Mouse (Mus musculus) embryonic facial prominence, embryonic 11.5 days (tissue): ENCODE results near the gene Arglu1. TPM values are rescaled to one million over a fixed set of nuclear protein-coding genes. Genes with fewer than 3 reads are reported as not detected.

ENCODE experiments used
- ATAC-seq: fragments of 200-750 bp; cut with Nextera tagmentation; replicated peaks from 2 replicates; pipeline ENCODE4 v1.8.0; 2017; ENCODE audit warnings: low read depth; ENCODE audit not compliant: insufficient number of reproducible peaks, low FRiP score, low TSS enrichment
- DNase-seq: peaks from one replicate; pipeline ENCODE4 v3.0.0-alpha.2; 2015; ENCODE audit warnings: low spot score
- H3K27ac ChIP-seq: fragments of 300-500 bp; sonication (generic); replicated peaks from 2 replicates; pipeline ENCODE4 v1.5.1; 2014; ENCODE audit warnings: mild to moderate bottlenecking, low read depth, low read length, control low read depth
- H3K27me3 ChIP-seq: fragments of 300-500 bp; sonication (generic); 2 replicates; pipeline ENCODE4 v1.6.1; 2014; ENCODE audit warnings: mild to moderate bottlenecking, low read length, moderate library complexity, mixed read lengths; ENCODE audit not compliant: control insufficient read depth, insufficient read depth
- H3K36me3 ChIP-seq: fragments of 300-500 bp; sonication (generic); replicated peaks from 2 replicates; pipeline ENCODE4 v1.6.1; 2014; ENCODE audit warnings: low read depth, mild to moderate bottlenecking, low read length, moderate library complexity, mixed read lengths; ENCODE audit not compliant: control insufficient read depth, insufficient read depth
- H3K4me1 ChIP-seq: fragments of 300-500 bp; sonication (generic); 2 replicates; pipeline ENCODE4 v1.6.1; 2014; ENCODE audit warnings: low read length, mixed read lengths; ENCODE audit not compliant: control insufficient read depth, insufficient read depth
- H3K4me2 ChIP-seq: fragments of 300-500 bp; sonication (generic); 2 replicates; pipeline ENCODE4 v1.6.1; 2014; ENCODE audit warnings: low read depth, mild to moderate bottlenecking, control low read depth, low read length, moderate library complexity
- H3K4me3 ChIP-seq: fragments of 300-500 bp; sonication (generic); 2 replicates; pipeline ENCODE4 v1.5.1; 2014; ENCODE audit warnings: low read depth, low read length, control low read depth
- H3K9ac ChIP-seq: fragments of 300-500 bp; sonication (generic); replicated peaks from 2 replicates; pipeline ENCODE4 v1.6.1; 2014; ENCODE audit warnings: mild to moderate bottlenecking, control low read depth, low read length
- H3K9me3 ChIP-seq: fragments of 300-500 bp; sonication (generic); replicated peaks from 2 replicates; pipeline ENCODE4 v1.6.1; 2016; ENCODE audit warnings: mild to moderate bottlenecking, low read length, inconsistent platforms, mixed read lengths; ENCODE audit not compliant: control insufficient read depth
- WGBS: fragments of 180-500 bp; shearing (Covaris S2); extraction: QIAGEN DNeasy Blood & Tissue Kit; methylation state at CpG from one replicate; pipeline ENCODE4 v1.1.7; 2014; 5-methylcytosine and 5-hydroxymethylcytosine counted together
- polyA plus RNA-seq: library from polyadenylated mRNA; unstranded; fragments of >200 nt; fragmentation: Nextera tagmentation; extraction: Ambion mirVana; gene quantifications from 2 replicates; pipeline ENCODE4 v1.2.1, GENCODE M21; 2014

Arglu1 gene
- polyA plus RNA-seq, 1 experiment from 2014 or later, result 156 TPM

DNA sequence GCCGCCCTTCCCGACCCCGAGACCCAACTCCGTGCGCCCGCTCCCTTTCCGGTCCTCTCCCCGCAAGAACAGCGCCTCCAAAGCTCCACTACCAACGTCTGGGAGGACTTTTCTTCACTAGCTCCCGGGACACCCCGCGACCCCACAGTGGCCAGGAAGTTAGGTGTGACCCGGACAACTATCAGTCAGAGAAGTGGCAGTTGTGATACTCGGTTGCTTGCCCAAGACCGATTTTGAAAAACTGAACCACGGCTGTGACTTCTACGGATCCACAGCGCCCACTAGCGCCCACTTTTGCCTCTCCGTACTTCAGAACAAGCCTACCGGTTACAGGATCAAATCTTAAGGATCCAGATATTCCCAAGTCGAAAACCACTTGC lies 28.6 kb downstream of the Arglu1 start:
- DNase-seq (peak; percentile 95), ATAC-seq (0 out of 2 replicates have a peak, but pooled peaks have one; percentile 0)
- H3K36me3 ChIP-seq, result no peaks in the 10 kb centered on the region; the same call in 1 of the 2 replicates
- no peaks in the 10 kb centered on the region for H3K9me3 ChIP-seq
- H3K9ac ChIP-seq, result peak overlapping the region; percentile 60
- peak overlapping the region; percentile 93 for H3K4me3 ChIP-seq
- no peaks in the 10 kb centered on the region for H3K27me3 ChIP-seq
- 0% methylated on average over 23 of the region's 23 CpGs for WGBS
- peak overlapping the region; percentile 88 for H3K4me2 ChIP-seq
- peak overlapping the region; percentile 38; the same call in 1 of the 2 replicates for H3K27ac ChIP-seq
- no peaks in the 10 kb centered on the region for H3K4me1 ChIP-seq

DNA sequence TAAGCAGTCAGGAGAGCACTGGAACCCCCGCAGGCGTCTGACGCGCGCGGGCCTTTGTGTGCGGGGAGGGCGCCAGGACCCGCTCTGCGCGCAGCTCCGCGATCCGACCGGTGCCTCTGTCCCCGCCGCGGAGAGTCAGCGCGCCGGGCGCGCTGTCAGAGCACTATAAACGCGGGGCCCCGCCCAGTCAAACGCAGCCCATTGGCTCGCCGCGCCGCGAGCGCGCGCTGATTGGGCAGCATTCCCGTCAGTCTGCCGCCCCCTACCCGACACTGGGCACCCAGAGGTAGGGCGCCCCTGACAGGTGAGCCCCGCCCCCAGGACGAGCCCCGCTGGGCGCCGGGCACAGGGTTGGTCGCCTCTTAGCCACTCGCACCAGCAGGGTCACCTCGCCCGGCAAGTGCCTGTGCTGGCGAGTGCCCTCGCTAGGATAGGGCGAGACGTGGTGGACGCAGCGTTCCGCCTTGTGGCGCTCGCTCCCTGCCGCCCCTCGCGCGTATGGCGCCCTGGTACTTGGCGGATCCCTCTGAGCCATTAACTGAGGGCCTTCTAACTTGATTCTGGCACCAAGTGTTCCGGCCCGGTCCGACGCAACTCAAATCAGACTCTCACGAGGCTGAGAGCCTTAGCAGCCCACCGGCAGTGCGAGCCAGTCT lies 29.1 kb downstream of the Arglu1 start, which contains the start of gene Efnb2:
TSS of gene Efnb2 (minus strand) at position 140 of the 656 bp plus-strand sequence.
- Histone ChIP-seq H3K27me3 (no peaks in the 10 kb centered on the region), H3K4me2 (peak within 1 kb of the TSS; percentile 88), H3K4me3 (peak within 1 kb of the TSS; percentile 93), H3K4me1 (no peaks in the 10 kb centered on the region), H3K36me3 (no peaks in the 10 kb centered on the region; the same call in 1 of the 2 replicates), H3K27ac (peak within 1 kb of the TSS; percentile 84), H3K9me3 (no peaks in the 10 kb centered on the region), H3K9ac (peak within 1 kb of the TSS; percentile 95)
- ATAC-seq (peak; percentile 94), DNase-seq (peak; percentile 97)
- WGBS, result under 1% methylated on average over 70 of the region's 70 CpGs

DNA sequence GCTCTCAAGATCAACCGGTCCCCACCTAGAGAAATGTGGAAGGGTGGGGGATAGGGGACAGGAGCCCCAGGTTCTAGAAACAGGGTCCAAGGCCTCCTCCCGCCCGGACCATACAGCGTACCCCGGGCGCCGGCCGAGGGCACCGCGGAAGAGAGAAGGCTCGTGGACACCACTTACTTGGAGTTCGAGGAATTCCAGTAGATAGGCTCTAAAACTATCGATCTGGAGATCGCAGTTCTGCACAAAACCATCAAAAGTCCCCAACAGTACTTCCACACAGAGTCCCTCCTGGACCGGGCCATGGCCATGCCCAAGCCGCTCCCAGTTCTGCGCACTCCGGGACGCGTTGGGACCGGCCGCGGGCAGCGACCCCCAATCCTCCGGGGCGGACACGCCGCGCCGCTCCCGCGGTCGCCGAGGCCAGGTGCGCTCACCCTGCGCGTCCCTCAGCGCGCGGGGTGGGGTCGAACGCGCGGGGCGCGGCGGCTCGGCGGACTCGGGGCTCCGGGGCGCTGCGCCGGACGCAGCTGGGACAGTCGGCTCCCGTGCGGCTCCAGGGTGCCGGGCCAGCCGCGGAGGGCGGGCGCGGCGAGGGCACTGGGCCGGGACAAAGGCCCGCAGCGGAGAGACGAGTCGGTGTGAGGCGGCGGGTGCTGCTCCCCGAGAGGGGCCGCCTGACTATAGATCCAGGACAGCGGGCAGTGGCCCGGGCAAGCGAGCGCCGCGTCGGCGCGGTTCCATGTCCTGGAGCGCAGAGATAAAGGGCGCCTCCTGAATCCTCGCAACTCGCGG lies 29.8 kb downstream of the Arglu1 start:
- H3K36me3 ChIP-seq, result no peaks in the 10 kb centered on the region
- H3K9ac ChIP-seq, result peak overlapping the region; percentile 95
- H3K27ac ChIP-seq, result peak overlapping the region; percentile 84
- no peaks in the 10 kb centered on the region for H3K9me3 ChIP-seq
- peak overlapping the region; percentile 93 for H3K4me3 ChIP-seq
- no peaks in the 10 kb centered on the region for H3K27me3 ChIP-seq
- peak; percentile 20 for ATAC-seq
- peak; percentile 30 for DNase-seq
- H3K4me1 ChIP-seq, result no peaks in the 10 kb centered on the region
- H3K4me2 ChIP-seq, result peak overlapping the region; percentile 88
- WGBS, result under 1% methylated on average over 88 of the region's 88 CpGs

DNA sequence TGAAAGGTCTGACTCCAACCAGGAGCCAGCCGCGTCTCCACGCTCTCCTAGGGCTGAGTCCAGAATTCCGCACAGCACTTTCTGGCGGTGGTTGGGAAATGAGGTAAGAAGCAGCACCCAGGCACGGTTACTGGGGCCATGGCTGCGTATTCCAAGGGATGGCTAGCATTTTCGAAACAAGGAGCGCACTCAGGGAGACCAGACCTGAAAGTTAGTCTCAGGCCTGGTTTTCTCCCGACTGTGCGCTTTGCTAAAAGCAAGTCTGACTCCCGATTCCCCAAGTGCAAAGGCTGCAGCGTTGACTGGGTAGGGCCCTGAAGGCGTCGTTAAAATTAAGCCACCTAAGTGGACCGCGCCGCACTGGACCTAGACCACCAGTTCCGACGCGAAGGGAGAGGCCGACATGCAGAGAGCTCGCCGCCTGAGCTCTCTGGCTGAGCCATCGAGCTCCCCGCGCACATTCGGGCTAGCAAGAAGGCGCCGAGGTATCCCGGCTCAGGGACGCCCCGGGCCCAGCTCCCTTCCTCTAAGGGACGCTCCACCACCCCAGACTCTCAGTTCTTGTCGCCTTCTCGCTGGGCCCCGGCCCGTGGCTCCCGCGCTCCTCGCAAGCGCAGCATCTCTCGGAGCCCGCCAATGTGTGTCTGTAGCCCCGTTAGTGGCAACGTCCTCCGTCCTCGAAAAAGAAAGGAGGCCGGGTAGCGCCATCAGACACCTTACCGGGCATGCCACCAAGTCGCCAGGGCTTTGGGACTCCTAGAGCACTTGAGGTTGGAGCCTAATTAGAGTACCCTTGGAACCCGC lies 30.6 kb downstream of the Arglu1 start:
- H3K4me1 ChIP-seq, result no peaks in the 10 kb centered on the region
- no peaks in the 10 kb centered on the region for H3K27me3 ChIP-seq
- peak overlapping the region; percentile 88 for H3K4me2 ChIP-seq
- ATAC-seq (no peak), DNase-seq (peak; percentile 51)
- peak overlapping the region; percentile 84 for H3K27ac ChIP-seq
- H3K36me3 ChIP-seq, result no peaks in the 10 kb centered on the region
- H3K9ac ChIP-seq, result peak overlapping the region; percentile 95
- H3K9me3 ChIP-seq, result no peaks in the 10 kb centered on the region
- H3K4me3 ChIP-seq, result peak overlapping the region; percentile 93
- whole genome bisulfite sequencing, result under 1% methylated on average over 53 of the region's 53 CpGs

DNA sequence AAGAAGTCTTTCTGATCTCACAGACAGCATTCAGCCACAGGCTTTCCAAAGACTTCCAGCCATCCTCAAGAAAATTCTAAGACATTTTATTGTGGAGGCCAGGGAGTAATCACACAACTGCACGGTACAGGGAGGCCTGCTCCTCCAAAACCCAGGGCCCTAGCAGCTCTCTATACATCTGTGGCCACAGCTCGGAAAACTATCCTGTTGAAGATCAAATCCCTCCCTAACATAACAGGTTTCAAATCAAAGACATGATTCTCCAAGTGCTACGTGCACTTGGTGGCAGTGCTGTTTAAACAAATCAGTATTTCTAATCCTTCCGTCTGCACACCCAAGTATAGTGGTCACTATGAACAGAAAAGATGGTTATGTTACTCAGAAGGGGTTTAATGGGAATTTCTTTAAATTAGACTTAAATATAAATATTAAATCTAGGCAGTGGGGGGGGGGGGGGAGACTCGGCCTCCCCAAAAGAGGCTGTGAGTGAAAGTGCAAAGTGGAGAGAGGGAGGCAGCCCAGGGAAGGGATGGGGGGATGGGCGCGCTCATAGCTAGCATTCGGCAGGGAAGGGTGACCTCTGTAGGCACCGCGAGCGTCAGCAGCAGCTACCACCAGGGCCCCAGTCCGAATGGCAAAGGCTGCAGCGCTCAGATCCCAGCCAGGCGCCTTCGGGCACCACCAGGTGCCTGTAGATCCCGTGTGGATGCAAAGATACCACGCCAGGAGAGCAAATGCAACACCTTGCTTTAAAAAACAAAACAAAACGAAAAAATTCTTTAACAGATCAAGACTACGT lies 31.7 kb downstream of the Arglu1 start:
- Histone ChIP-seq H3K4me2 (peak overlapping the region; percentile 88), H3K4me3 (peak overlapping the region; percentile 93), H3K27me3 (no peaks in the 10 kb centered on the region), H3K9ac (peak overlapping the region; percentile 95), H3K9me3 (no peaks in the 10 kb centered on the region), H3K4me1 (no peaks in the 10 kb centered on the region), H3K36me3 (no peaks in the 10 kb centered on the region), H3K27ac (0 out of 2 replicates have a peak overlapping the region, but pooled peaks have one; percentile 17)
- WGBS, result 2% methylated on average over 19 of the region's 19 CpGs
- DNase-seq (peak; percentile 91), ATAC-seq (0 out of 2 replicates have a peak, but pooled peaks have one; percentile 15)

DNA sequence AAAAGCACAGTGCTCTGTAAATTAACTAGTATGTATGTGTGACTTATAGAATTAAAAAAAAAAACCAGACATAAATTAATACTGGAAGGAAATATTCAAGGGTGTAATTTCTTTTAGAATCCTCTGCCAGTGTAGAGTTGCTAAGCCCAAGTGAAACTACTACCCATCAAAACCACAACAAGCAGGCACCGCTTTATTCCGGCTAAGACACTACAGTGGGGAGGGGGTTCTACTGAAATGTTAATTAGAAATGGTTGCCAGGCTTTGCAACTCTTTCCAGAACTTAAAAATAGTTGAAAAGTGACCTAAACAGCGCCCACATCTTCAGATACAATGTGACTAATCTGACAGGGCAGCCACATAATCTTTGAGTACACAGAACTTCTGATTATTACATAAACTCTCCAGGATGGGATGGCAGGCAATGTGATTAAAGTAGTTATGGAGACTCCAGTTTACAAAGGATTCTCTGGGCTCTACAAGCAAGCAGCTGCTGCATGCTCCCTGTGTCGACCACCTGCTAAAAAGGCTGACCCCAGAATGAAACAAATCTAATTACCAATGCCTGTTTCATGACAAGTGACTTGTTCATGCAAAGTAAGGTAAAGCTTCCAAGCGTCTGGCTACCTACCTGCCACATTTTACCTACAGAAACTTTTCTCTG lies 32.5 kb downstream of the Arglu1 start:
- H3K27me3 ChIP-seq, result no peaks in the 10 kb centered on the region
- H3K4me2 ChIP-seq, result peak overlapping the region; percentile 88
- H3K9me3 ChIP-seq, result no peaks in the 10 kb centered on the region
- no peaks in the 10 kb centered on the region for H3K36me3 ChIP-seq
- WGBS, result 19% methylated on average over 5 of the region's 5 CpGs
- H3K4me3 ChIP-seq, result peak overlapping the region; percentile 93
- no peak for ATAC-seq
- no peaks in the 10 kb centered on the region for H3K4me1 ChIP-seq
- DNase-seq, result peak; percentile 35
- no peak overlapping the region for H3K27ac ChIP-seq
- peak overlapping the region; percentile 43 for H3K9ac ChIP-seq
